Mouse (Mus musculus) neural tube, embryonic 15.5 days (tissue): ENCODE results near the gene Chd1. TPM values are rescaled to one million over a fixed set of nuclear protein-coding genes. Genes with fewer than 3 reads are reported as not detected.

ENCODE experiments used
- ATAC-seq: fragments of 200-750 bp; cut with Nextera tagmentation; 2 replicates; pipeline ENCODE4 v1.8.0; 2017; ENCODE audit warnings: mild to moderate bottlenecking, moderate TSS enrichment, moderate library complexity; ENCODE audit not compliant: low FRiP score
- H3K27ac ChIP-seq: fragments of 300-500 bp; sonication (generic); replicated peaks from 2 replicates; pipeline ENCODE4 v1.5.1; 2015; ENCODE audit warnings: mild to moderate bottlenecking, inconsistent platforms
- H3K27me3 ChIP-seq: fragments of 300-500 bp; sonication (generic); replicated peaks from 2 replicates; pipeline ENCODE4 v1.6.1; 2015; ENCODE audit warnings: inconsistent platforms
- H3K36me3 ChIP-seq: fragments of 300-500 bp; sonication (generic); 2 replicates; pipeline ENCODE4 v1.6.1; 2015; ENCODE audit warnings: inconsistent platforms
- H3K4me1 ChIP-seq: fragments of 300-500 bp; sonication (generic); 2 replicates; pipeline ENCODE4 v1.6.1; 2015; ENCODE audit warnings: inconsistent platforms
- H3K4me2 ChIP-seq: fragments of 300-500 bp; sonication (generic); 2 replicates; pipeline ENCODE4 v1.6.1; 2015; ENCODE audit warnings: inconsistent platforms, mild to moderate bottlenecking, moderate library complexity
- H3K4me3 ChIP-seq: fragments of 300-500 bp; sonication (generic); replicated peaks from 2 replicates; pipeline ENCODE4 v1.5.1; 2015; ENCODE audit warnings: mild to moderate bottlenecking, inconsistent platforms
- H3K9ac ChIP-seq: fragments of 300-500 bp; sonication (generic); replicated peaks from 2 replicates; pipeline ENCODE4 v1.6.1; 2015; ENCODE audit warnings: mild to moderate bottlenecking, inconsistent platforms
- H3K9me3 ChIP-seq: fragments of 300-500 bp; sonication (generic); replicated peaks from 2 replicates; pipeline ENCODE4 v1.6.1; 2016; ENCODE audit warnings: inconsistent platforms
- WGBS: fragments of 180-500 bp; shearing (Covaris S2); methylation state at CpG from one replicate; pipeline ENCODE4 v1.1.7; 2015; ENCODE audit warnings: mixed read lengths; 5-methylcytosine and 5-hydroxymethylcytosine counted together
- polyA plus RNA-seq: library from polyadenylated mRNA; unstranded; fragments of >200 nt; fragmentation: Nextera tagmentation; extraction: Ambion mirVana; gene quantifications from 2 replicates; pipeline ENCODE4 v1.2.1, GENCODE M21; 2015

The Chd1 gene
- polyA plus RNA-seq, 1 experiment from 2014 or later: 14.1 TPM

DNA sequence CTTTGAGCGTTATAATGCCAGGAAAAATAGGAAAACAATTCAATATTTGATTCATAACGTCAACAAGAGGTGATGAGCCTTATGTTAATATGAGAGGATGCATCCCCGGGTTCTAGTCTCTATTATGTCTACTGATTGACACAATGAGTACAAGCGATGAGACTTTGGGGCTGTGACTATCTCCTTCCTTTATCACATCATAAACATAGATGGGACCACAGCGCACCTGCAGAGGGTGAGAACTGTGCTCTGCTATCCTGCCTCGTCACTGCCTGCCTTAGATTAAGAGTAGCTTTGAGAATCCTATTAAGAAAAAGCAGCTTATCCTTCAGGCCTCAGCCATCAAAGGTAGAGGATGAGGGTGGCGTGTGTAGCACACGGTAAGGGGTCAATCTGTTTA, 85.9 kb downstream of the Chd1 start:
- H3K4me1 ChIP-seq: no peaks in the 10 kb centered on the region
- H3K27me3 ChIP-seq: no peaks in the 10 kb centered on the region
- no peaks in the 10 kb centered on the region for H3K9me3 ChIP-seq
- H3K9ac ChIP-seq: no peak overlapping the region
- H3K36me3 ChIP-seq: no peaks in the 10 kb centered on the region
- no peak for ATAC-seq
- H3K4me3 ChIP-seq: no peak overlapping the region
- 89% methylated on average over 8 of the region's 8 CpGs for WGBS
- H3K4me2 ChIP-seq: no peak overlapping the region
- H3K27ac ChIP-seq: no peak overlapping the region

DNA sequence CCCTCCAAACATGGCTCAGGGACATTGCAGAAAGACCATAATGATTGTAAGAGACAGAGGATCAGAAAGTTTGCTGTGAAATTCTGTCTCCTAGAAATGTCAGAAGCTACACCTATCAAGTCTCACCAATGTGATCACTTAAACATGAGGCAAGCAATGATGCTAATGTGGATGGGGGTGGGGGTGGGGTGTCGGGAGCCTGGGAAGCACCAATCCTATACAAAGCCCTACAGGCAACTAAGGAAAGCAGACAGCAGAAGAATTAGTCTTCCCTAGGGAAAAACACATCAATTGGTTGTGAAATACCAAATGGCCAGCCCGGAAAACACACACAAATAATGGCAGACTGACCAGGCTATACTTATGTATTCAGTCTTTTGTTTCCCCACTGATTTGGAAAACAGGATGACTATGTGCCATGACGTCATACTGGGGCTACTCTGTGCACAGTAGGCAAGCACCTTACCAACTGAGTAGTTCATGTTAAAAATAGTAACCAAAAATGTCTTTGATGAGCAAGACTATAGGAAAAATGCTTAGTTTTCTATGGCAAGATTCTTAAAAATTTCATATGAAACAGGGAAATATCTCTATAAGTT, 94.5 kb downstream of the Chd1 start:
- Histone ChIP-seq H3K4me1 (no peaks in the 10 kb centered on the region), H3K27ac (no peak overlapping the region), H3K9ac (no peak overlapping the region), H3K27me3 (no peaks in the 10 kb centered on the region), H3K36me3 (no peaks in the 10 kb centered on the region), H3K9me3 (no peaks in the 10 kb centered on the region), H3K4me2 (no peak overlapping the region), H3K4me3 (no peak overlapping the region)
- 19% methylated on average over 3 of the region's 3 CpGs for WGBS
- ATAC-seq: no peak

DNA sequence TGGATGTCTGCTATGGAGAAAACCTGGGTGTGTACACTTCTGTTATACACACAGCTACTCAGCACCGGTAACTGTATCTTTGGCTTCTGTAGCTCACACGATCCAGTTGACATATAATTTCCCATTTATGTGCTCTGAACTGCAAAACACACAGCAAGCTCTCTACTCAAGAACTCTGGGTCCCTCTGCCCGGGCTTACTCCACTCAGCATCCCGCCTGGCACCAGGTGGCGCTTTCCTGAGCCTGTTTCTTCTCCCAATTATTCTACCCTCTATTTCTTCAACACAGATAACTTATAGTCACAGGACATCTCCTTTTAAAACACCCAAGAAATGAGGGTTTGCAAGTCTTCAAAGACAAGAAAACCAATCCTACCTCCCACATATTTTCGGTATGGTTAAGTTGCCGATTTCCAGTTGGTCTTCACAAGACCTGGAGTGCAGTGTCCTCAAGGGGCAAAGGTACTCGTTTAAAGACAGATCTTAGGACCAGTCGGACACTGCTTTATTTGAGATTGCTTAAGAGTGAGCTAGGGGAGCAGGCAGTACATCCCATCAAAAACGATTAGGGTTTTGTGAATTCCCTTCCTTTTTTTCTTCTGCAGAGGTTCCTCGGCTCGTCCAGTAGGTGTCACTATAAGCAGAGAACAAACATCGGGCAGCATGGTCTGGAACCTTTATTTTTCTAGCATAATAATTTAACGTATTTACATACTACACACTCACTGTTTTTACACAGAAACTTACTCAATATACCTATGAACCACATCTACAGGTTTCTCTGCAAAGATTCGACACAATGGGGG, 99.4 kb downstream of the Chd1 start:
- H3K27me3 ChIP-seq: no peaks in the 10 kb centered on the region
- H3K4me2 ChIP-seq: no peak overlapping the region
- WGBS: 49% methylated on average over 15 of the region's 15 CpGs
- H3K4me1 ChIP-seq: peaks cover 22% of the 10 kb centered on the region
- no peak overlapping the region for H3K9ac ChIP-seq
- H3K4me3 ChIP-seq: no peak overlapping the region
- no peak overlapping the region for H3K27ac ChIP-seq
- H3K36me3 ChIP-seq: peaks cover 15% of the 10 kb centered on the region; the same call in 1 of the 2 replicates
- ATAC-seq: peak; percentile 56
- H3K9me3 ChIP-seq: no peaks in the 10 kb centered on the region

DNA sequence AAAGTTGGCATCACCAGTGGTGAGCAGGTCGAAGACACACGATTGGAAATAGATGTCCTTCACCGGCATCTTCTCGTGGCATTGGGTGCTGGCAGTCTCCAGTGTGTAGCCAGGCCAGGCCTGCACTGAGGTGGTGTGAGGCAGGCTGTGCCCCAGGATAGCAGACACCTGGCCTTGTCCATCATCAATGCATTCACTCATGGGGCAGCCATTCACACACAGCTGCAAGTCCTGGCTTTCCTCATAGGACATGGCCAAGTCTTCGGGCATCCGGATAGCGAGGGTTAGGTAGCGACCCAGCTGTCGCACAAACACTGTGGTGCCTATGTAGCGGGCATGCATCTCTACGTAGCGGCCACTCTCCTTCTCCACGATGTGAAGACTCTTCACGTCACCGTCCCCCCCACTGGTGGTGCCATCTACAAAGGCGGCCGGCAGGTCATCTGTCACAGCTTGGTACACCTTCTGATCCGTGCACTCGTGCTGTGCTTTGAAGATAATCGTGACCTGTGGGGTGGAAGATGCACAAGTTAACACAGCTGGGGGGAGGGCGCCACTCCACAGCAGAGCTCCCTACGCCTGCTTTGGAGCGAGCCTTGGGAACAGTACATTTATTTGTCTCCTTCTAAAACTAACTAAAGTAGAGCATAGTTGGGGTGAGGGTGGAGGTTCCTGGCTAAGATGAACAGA, 102.7 kb downstream of the Chd1 start:
- no peak overlapping the region for H3K27ac ChIP-seq
- peaks cover 15% of the 10 kb centered on the region; the same call in 1 of the 2 replicates for H3K36me3 ChIP-seq
- WGBS: 88% methylated on average over 23 of the region's 23 CpGs
- no peak overlapping the region for H3K4me2 ChIP-seq
- H3K9me3 ChIP-seq: no peaks in the 10 kb centered on the region
- H3K4me1 ChIP-seq: peaks cover 50% of the 10 kb centered on the region
- no peaks in the 10 kb centered on the region for H3K27me3 ChIP-seq
- no peak overlapping the region for H3K9ac ChIP-seq
- no peak for ATAC-seq
- no peak overlapping the region for H3K4me3 ChIP-seq

- WGBS: 48% methylated on average over 4 of the region's 4 CpGs
- no peak for ATAC-seq
- H3K27me3 ChIP-seq: no peaks in the 10 kb centered on the region
- no peak overlapping the region for H3K4me2 ChIP-seq
- H3K4me1 ChIP-seq: peaks cover 56% of the 10 kb centered on the region
- no peaks in the 10 kb centered on the region for H3K9me3 ChIP-seq
- no peak overlapping the region for H3K9ac ChIP-seq
- H3K4me3 ChIP-seq: no peak overlapping the region
- peaks cover 15% of the 10 kb centered on the region; the same call in 1 of the 2 replicates for H3K36me3 ChIP-seq
- no peak overlapping the region for H3K27ac ChIP-seq
Measured at GRCm38 (mm10) chr17:15808015-15808414, 103.2 kb downstream of the Chd1 start.

GRCm38 (mm10) chr17:15808468-15809374, 104.0 kb downstream of the Chd1 start:
- H3K36me3 ChIP-seq: peaks cover 15% of the 10 kb centered on the region; the same call in 1 of the 2 replicates
- H3K27ac ChIP-seq: no peak overlapping the region
- no peak overlapping the region for H3K9ac ChIP-seq
- no peaks in the 10 kb centered on the region for H3K27me3 ChIP-seq
- H3K4me3 ChIP-seq: no peak overlapping the region
- 21% methylated on average over 10 of the region's 10 CpGs for WGBS
- no peak for ATAC-seq
- H3K9me3 ChIP-seq: no peaks in the 10 kb centered on the region
- H3K4me2 ChIP-seq: no peak overlapping the region
- H3K4me1 ChIP-seq: peaks cover 63% of the 10 kb centered on the region

DNA sequence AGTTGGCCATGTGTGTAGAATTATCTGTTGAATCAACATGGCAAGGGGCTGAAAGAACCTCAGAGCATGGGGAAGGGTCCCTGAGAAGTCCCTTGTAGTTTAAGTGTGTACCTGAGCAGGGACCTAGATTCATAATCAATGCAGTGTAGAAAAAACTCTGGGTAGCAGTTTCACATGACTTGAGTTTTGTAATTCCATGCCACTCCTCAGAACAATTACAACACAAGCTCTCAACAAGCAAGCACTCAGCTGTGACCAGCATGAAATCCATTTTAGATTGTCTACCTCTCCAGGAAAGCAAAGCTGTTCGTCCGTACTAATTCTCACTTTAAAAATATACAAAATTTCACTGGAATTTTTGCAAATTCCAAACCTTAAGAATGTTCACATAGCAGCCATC, 105.2 kb downstream of the Chd1 start:
- Histone ChIP-seq H3K36me3 (peaks cover 15% of the 10 kb centered on the region; the same call in 1 of the 2 replicates), H3K27ac (no peak overlapping the region), H3K27me3 (no peaks in the 10 kb centered on the region), H3K9ac (no peak overlapping the region), H3K4me1 (peaks cover 75% of the 10 kb centered on the region), H3K9me3 (no peaks in the 10 kb centered on the region), H3K4me2 (no peak overlapping the region), H3K4me3 (no peak overlapping the region)
- ATAC-seq: no peak
- 46% methylated on average over 2 of the region's 2 CpGs for WGBS

GRCm38 (mm10) chr17:15812136-15812778, 107.5 kb downstream of the Chd1 start:
- Histone ChIP-seq H3K27ac (no peak overlapping the region), H3K9ac (no peak overlapping the region), H3K4me3 (no peak overlapping the region), H3K9me3 (no peaks in the 10 kb centered on the region), H3K27me3 (no peaks in the 10 kb centered on the region), H3K4me1 (peaks cover 80% of the 10 kb centered on the region), H3K36me3 (0 out of 2 replicates have a peak, but pooled peaks cover under 1% of the 10 kb centered on the region), H3K4me2 (no peak overlapping the region)
- ATAC-seq: no peak
- WGBS: 75% methylated on average over 13 of the region's 13 CpGs

DNA sequence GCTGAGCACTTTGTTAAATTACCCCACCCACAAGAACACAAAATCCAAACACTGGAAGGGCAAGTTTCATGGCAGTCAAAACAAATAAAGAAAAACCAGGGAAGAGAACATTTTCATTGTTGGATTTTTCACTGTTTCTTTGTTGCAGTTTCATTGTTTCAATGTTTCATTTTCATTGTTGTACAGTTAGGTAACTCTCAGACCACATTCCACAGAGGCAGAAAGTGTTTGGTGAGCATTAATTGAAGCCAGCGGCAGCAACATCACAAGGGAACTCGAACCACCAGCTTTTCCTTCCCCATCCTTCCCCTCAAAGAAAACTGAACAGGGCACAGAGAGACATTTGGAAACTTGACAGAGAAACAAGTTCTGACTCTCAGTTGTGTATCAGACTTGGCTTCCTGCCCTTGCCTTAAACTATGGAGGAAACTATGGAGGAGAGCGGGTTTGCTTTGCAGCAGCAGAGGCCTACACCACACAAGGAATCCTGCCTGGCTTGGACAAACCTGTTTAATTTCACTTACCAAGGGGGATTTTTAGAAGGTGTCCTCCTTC, 109.0 kb downstream of the Chd1 start:
- 63% methylated on average over 3 of the region's 3 CpGs for WGBS
- no peak for ATAC-seq
- Histone ChIP-seq H3K27me3 (no peaks in the 10 kb centered on the region), H3K27ac (0 out of 2 replicates have a peak overlapping the region, but pooled peaks have one; percentile 51), H3K4me3 (no peak overlapping the region), H3K9ac (no peak overlapping the region), H3K9me3 (no peaks in the 10 kb centered on the region), H3K36me3 (no peaks in the 10 kb centered on the region), H3K4me2 (0 out of 2 replicates have a peak overlapping the region, but pooled peaks have one; percentile 2), H3K4me1 (peaks cover 79% of the 10 kb centered on the region)

DNA sequence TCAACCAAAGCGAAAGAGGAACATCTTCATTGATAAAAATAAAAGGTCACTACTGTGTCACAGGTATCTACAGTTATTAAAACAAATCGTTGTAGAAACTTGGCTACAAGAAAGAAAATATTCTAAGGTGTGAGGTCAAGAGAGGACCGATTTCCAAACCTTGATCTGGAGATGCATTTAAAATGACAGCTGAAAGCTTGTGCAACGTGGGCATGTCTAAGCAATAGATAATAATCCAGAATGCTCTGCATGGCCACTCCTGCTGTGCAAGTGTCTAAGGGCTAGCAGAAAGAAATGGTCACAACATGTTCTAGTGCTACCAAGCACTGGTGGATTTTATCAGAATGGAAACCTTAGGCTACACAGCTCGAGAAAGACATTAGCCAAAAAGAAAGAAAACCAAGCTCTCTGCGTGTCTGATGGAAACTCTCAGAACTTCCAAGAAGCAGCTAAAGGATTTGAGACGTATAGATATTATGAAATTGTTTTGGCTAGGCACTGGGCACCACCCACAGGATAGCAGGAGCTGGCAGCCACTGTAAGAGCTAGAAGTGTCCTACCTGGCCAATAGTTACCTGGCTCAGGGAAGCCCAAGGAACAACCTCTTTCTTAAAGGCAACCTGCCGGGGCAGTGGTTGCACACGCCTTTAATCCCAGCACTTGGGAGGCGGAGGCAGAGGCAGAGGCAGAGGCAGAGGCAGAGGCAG, 110.7 kb downstream of the Chd1 start:
- 90% methylated on average over 10 of the region's 10 CpGs for WGBS
- no peaks in the 10 kb centered on the region for H3K36me3 ChIP-seq

More for the DNA sequence above, 110.7 kb downstream of the Chd1 start:
- Histone ChIP-seq H3K9me3 (no peaks in the 10 kb centered on the region), H3K4me1 (peaks cover 76% of the 10 kb centered on the region), H3K4me2 (no peak overlapping the region), H3K4me3 (no peak overlapping the region), H3K27ac (no peak overlapping the region), H3K9ac (no peak overlapping the region), H3K27me3 (no peaks in the 10 kb centered on the region)
- ATAC-seq: no peak
